Mouse (Mus musculus): ENCODE measurements around the gene Gadd45a. TPM values are rescaled to one million over a fixed set of nuclear protein-coding genes. Genes with fewer than 3 reads are reported as not detected.

The Gadd45a gene
- polyA plus RNA-seq (2012; rRNA removed) = 28.8 and 38.2 TPM in 2 replicates

DNA sequence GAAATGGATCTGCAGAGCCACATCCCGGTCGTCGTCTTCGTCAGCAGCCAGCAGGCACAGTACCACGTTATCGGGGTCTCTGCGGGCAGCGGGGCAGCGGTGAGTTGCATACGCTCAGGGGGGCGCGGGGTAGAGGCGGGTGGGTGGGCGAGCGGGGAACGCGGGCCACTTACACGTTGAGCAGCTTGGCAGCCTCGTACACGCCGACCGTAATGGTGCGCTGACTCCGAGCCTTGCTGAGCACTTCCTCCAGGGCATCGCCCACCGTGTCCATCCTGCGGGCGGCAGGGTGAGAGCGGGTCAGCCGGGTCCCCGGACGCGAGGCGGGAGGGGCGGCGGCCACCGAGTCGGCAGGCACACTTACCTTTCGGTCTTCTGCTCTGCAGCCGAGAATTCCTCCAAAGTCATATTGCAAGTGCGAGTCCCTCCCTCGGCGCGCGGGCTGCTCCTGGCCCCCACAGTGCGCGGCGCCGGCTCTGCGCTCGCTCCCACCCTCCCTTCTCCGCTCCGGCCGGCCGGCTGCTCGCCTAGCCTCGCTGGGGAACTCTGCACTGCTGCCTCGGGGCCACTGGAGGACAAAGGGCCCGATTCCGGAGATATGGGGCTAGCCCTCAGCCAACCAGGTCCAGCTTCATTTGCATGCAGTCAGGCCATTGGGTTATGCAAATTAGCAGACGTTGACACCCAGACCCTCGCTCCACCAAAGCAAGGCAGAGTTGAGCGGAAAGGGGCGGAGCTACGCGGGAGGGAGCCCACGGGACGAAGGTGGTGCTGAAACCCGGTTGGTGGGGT lies at the start of gene Gadd45a:
Gene Gadd45a, minus strand, starts transcription at position 621 of the 792 bp plus-strand sequence.

Other genes with a start within 250 kb of the Gadd45a start
- not detected in 2 replicates for gene Vmn1r39, start 226.8 kb downstream of the Gadd45a start, polyA plus RNA-seq (2012; rRNA removed)
- gene Gng12, start 141.1 kb downstream of the Gadd45a start, polyA plus RNA-seq (2012; rRNA removed) = 16.6 and 26.2 TPM in 2 replicates
- gene Serbp1, start 200.7 kb upstream of the Gadd45a start, polyA plus RNA-seq (2012; rRNA removed) = 692 and 2,470 TPM in 2 replicates

Measured in central nervous system, embryonic 11.5 days (tissue).